Mouse (Mus musculus): ENCODE measurements around the gene Ube2n.

Gene Ube2n

GRCm38 (mm10) chr10:95514656-95515292, at the start of gene Ube2n:
Ube2n (plus strand) TSS chr10:95515145.
- DNase-seq = peak; percentile 96

- no peak for DNase-seq
Measured at GRCm38 (mm10) chr10:95465485-95465896, 49.5 kb upstream of the Ube2n start.

GRCm38 (mm10) chr10:95468894-95469293, 46.1 kb upstream of the Ube2n start:
- no peak for DNase-seq

GRCm38 (mm10) chr10:95471186-95471585, 43.8 kb upstream of the Ube2n start:
- DNase-seq = no peak

GRCm38 (mm10) chr10:95471889-95472547, 42.9 kb upstream of the Ube2n start:
- no peak for DNase-seq

- DNase-seq = peak; percentile 81
Measured at GRCm38 (mm10) chr10:95475923-95476322, 39.0 kb upstream of the Ube2n start.

GRCm38 (mm10) chr10:95477516-95477915, 37.4 kb upstream of the Ube2n start:
- DNase-seq = no peak

GRCm38 (mm10) chr10:95489653-95490052, 25.3 kb upstream of the Ube2n start:
- peak; percentile 27 for DNase-seq

GRCm38 (mm10) chr10:95494268-95494667, 20.7 kb upstream of the Ube2n start:
- DNase-seq = no peak

- no peak for DNase-seq
Measured at GRCm38 (mm10) chr10:95501033-95501432, 13.9 kb upstream of the Ube2n start.

GRCm38 (mm10) chr10:95501463-95502081, 13.4 kb upstream of the Ube2n start, which contains the start of gene Mrpl42:
Mrpl42 (minus strand) TSS chr10:95501940.
- DNase-seq = peak; percentile 88

- DNase-seq = no peak
Measured at GRCm38 (mm10) chr10:95503443-95504235, 11.3 kb upstream of the Ube2n start.

GRCm38 (mm10) chr10:95504341-95504740, 10.6 kb upstream of the Ube2n start:
- no peak for DNase-seq

- no peak for DNase-seq
Measured at GRCm38 (mm10) chr10:95508126-95508525, 6.8 kb upstream of the Ube2n start.

- DNase-seq = no peak
Measured at GRCm38 (mm10) chr10:95508793-95509192, 6.2 kb upstream of the Ube2n start.

- no peak for DNase-seq
Measured at GRCm38 (mm10) chr10:95509263-95509662, 5.7 kb upstream of the Ube2n start.

GRCm38 (mm10) chr10:95512635-95513034, 2.3 kb upstream of the Ube2n start:
- DNase-seq = no peak

- peak; percentile 8 for DNase-seq
Measured at GRCm38 (mm10) chr10:95513768-95514556, 983 bp upstream of the Ube2n start.

- DNase-seq = peak; percentile 68
Measured at GRCm38 (mm10) chr10:95515293-95515931, 467 bp downstream of the Ube2n start.

GRCm38 (mm10) chr10:95517656-95518055, 2.7 kb downstream of the Ube2n start:
- no peak for DNase-seq

GRCm38 (mm10) chr10:95525037-95525675, 10.2 kb downstream of the Ube2n start:
- DNase-seq = no peak

All from liver (tissue).